Mouse (Mus musculus) brain, adult 2 months (tissue): Measurements from ENCODE around the gene Zbtb12.
A peak's percentile ranks its signal among the peaks of the same experiment; 100 is the strongest.
"Not testable (repeated sequence)": the region's sequence is repeated elsewhere in the genome, so short reads cannot be mapped to it uniquely, and the experiment has no call there.

Source experiments
- DNase-seq: peaks from one replicate; pipeline ENCODE4 v3.0.0; 2011; ENCODE audit warnings: low read depth, low spot score

The Zbtb12 gene

GRCm38 (mm10) chr17:34879336-34879879, at the start of gene Zbtb12:
Gene Zbtb12 (plus strand): TSS chr17:34879483.
- DNase-seq, result no peak

GRCm38 (mm10) chr17:34830776-34831175, 48.5 kb upstream of the Zbtb12 start:
- DNase-seq, result not testable (repeated sequence)

- DNase-seq, result no peak
Measured at GRCm38 (mm10) chr17:34836155-34836855, 43.0 kb upstream of the Zbtb12 start.

- peak; percentile 99 for DNase-seq
Measured at GRCm38 (mm10) chr17:34836856-34837221, 42.4 kb upstream of the Zbtb12 start, which contains the start of the genes Stk19 and Dxo. Gene Stk19 (minus strand): TSS chr17:34836945. Gene Dxo (plus strand): TSS chr17:34837019.

GRCm38 (mm10) chr17:34837464-34838324, 41.6 kb upstream of the Zbtb12 start:
- no peak for DNase-seq

- no peak for DNase-seq
Measured at GRCm38 (mm10) chr17:34838785-34839184, 40.5 kb upstream of the Zbtb12 start.

GRCm38 (mm10) chr17:34840736-34841307, 38.5 kb upstream of the Zbtb12 start:
- no peak for DNase-seq

GRCm38 (mm10) chr17:34844884-34845283, 34.4 kb upstream of the Zbtb12 start:
- no peak for DNase-seq

- DNase-seq, result no peak
Measured at GRCm38 (mm10) chr17:34847192-34847591, 32.1 kb upstream of the Zbtb12 start.

- no peak for DNase-seq
Measured at GRCm38 (mm10) chr17:34847615-34848014, 31.7 kb upstream of the Zbtb12 start.

GRCm38 (mm10) chr17:34849722-34850516, 29.4 kb upstream of the Zbtb12 start, which contains the start of the genes Skiv2l and Nelfe:
Gene Skiv2l (minus strand): TSS chr17:34850210.
Gene Nelfe (plus strand): TSS chr17:34850391.
- peak; percentile 99 for DNase-seq

- DNase-seq, result no peak
Measured at GRCm38 (mm10) chr17:34850517-34851125, 28.7 kb upstream of the Zbtb12 start.

- DNase-seq, result no peak
Measured at GRCm38 (mm10) chr17:34853511-34853910, 25.8 kb upstream of the Zbtb12 start.

- no peak for DNase-seq
Measured at GRCm38 (mm10) chr17:34854761-34855160, 24.5 kb upstream of the Zbtb12 start.

GRCm38 (mm10) chr17:34855825-34856224, 23.5 kb upstream of the Zbtb12 start:
- DNase-seq, result peak; percentile 42

- no peak for DNase-seq
Measured at GRCm38 (mm10) chr17:34858670-34859069, 20.6 kb upstream of the Zbtb12 start.

GRCm38 (mm10) chr17:34860514-34860913, 18.8 kb upstream of the Zbtb12 start:
- DNase-seq, result no peak

- DNase-seq, result no peak
Measured at GRCm38 (mm10) chr17:34861704-34862415, 17.4 kb upstream of the Zbtb12 start.

GRCm38 (mm10) chr17:34862416-34863081, 16.7 kb upstream of the Zbtb12 start, which contains the start of gene Cfb:
Gene Cfb (minus strand): TSS chr17:34862518.
- no peak for DNase-seq
